Mouse (Mus musculus) mouse trophoblast stem cell (cell line): ENCODE data around the gene Paxx.

Source experiments
- in situ Hi-C, 2 experiments: fragments of 300-500 bp; cut with MseI, MboI; formaldehyde crosslinking; loops; 2 replicates in 1 of 2; 3 replicates in 1 of 2; pipeline ENCODE4 v1.15.1; 2025

The Paxx gene

DNA sequence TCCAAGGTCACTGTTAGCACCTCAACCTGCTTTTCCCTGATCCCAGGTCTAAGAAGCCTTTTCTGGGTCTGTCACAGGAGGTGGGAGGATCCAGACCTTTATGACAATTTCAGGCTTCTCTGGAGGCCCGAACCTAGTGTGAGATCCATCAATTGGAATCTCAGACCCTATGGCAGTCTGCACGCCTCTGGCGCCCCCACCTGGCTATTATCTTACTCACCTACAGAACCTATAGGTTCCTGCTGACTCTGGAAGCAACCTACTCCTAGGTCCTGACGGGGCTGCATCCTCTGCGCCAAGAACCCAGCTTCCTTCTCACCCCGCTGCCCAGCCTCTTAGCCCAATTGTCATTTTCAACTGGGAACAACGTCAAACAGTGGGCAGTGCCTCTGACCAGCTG is 22.1 kb upstream of the Paxx start:
- in situ Hi-C loops = loop anchor here in 1 of 2 experiments (5.0 kb wide), 1 partner anchor 56 kb away; the partner anchor contains the start of gene Abca2

DNA sequence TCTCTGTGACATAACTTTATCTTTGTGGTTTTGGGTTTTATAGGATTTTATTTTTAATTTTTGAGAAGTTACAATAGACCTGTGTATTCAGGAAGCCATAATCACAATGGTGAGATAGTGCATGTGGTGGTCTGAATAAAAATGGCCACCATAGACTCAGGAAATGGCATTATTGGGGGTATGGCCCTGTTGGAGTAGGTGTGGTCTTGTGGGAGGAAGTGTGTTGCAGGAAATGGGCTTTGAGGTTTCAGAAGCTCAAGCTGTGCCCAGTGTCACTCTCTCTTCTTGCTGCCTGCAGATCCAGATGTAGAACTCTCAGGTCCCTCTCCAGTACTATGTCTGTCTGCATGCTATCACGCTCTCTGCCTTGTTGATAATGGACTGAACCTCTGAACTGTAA is 19.6 kb upstream of the Paxx start:
- in situ Hi-C loops = loop anchor here in 1 of 2 experiments (5.0 kb wide), 1 partner anchor 53 kb away; the partner anchor contains the start of gene Abca2

DNA sequence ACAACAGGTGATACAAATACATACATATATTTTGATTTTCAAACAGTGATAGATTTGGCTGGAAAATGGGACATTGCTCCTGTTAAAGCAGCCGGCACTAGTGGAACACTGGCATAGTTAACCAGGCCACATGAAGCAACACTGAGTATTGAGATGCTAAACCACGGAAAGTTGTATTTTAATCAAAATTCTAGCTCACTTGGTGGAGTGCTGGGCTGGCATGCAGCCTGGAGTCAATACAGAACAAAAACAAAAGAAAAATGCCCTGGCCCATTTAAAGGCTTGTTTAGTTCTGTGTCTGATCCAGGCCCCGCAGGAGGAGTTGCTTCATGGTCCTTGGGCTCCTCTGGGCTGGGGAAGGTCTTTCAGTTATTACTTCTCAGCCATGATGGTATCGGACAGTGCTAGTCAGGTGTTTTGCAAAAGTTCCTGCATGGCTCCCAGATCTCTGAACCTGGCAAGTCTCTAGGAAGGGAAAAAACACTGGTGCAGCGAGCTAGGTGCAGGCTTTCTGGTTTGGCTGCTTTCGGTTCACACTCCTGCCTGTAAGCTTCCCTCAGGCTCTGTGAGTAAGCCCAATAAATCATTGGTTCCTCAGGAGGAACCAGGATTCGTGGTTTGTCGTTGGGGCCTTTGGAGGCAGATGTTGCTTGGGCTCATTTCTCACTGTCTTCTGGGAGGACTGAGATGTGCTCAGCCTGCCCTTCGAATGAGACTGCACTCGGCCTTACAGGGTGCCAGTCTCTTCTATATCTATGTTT is 18.8 kb upstream of the Paxx start:
- in situ Hi-C loops = loop anchor here in 1 of 2 experiments (5.0 kb wide), 1 partner anchor 52 kb away; the partner anchor contains the start of gene Abca2

DNA sequence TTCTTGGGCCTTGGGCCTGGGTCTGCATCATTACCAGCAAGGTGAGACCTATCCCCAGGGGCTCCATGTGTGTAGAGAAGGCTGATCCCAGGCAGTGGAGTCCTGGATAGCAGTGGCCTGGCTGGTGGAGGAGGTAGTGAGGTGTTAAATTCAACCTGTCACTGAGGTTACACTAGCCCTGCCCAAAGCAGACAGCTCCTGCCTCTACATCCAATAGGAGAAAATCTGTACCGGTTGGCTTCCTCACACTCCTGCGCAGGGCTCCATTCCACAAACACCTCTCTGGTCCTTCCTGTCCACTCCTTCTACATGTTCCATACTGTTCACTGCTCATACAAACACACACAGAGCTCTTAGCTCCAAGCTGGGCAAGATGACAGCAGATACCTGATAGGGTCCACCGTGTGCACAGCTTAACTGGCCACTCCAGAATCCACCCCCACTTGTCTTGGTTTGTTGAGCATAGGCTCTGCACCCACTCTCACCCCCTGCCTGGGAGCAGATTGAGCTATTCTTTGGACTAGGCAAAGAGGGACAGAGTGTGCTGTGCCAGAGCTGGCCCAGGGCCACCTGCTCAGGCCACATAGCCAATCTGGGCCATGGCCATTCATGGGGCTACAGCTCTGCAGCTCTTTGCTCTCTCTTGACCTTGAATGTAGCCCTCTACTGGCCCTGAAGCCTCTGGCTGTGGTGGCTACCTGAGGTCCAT is 17.2 kb upstream of the Paxx start:
- in situ Hi-C loops = no loop called here

DNA sequence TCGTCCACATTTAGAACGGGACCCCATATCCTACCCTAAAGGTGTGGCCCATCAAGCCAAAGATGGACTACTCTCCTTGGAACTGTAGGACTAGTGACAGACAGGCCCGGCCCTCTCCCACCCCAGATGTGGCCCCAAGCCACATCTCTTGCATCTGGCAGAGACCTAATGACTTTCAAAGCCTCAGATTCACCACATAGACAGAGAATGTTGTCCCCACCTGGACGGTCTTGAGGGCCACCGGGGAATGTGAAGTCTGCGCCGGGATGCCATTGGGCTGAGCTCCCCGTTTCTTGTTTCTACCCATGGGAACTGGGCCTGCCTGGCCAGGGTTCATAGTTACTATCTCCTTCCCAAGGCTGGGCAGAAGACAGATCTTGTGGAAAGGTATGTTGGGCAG is 16.6 kb upstream of the Paxx start:
- in situ Hi-C loops = no loop called here

DNA sequence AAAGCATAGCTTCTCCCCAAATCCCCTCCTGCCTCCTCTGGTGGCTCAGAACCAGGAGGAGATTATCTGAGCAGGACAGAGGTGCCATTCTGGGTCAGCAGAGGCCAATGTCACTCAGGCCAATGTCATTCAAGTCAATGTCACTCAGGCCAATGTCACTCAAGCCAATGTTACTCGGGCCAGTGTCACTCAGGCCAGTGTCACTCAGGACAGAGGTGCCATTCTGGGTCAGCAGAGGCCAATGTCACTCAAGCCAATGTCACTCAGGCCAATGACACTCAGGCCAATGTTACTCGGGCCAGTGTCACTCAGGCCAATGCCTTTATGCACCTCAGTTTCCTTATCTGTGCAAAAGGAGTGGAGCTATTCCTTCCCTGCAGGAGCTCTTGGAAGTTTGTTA is 11.7 kb upstream of the Paxx start:
- in situ Hi-C loops = no loop called here

DNA sequence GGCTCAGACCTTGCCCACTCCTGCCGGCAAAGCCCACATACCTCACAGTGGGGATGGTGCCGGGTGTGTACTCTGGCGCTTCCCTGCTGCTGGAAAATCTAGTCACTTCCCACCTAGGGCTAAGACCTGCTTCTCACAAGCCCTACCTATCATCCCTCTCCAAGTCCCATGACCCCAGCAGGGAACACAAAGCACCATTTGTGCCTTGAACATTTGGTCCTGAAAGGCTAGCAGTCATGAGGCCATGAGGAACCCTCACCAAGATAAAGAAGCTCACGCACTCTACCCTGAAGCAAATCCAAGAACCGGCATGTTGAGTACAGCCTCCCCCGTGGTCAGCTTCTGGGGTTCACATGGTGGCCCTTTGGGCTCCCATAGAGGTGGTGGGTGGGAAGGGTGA is 9.1 kb upstream of the Paxx start, which contains the start of gene Ptgds:
Gene Ptgds, minus strand, starts transcription at position 78 of the 400 bp plus-strand sequence.
- in situ Hi-C loops = no loop called here

DNA sequence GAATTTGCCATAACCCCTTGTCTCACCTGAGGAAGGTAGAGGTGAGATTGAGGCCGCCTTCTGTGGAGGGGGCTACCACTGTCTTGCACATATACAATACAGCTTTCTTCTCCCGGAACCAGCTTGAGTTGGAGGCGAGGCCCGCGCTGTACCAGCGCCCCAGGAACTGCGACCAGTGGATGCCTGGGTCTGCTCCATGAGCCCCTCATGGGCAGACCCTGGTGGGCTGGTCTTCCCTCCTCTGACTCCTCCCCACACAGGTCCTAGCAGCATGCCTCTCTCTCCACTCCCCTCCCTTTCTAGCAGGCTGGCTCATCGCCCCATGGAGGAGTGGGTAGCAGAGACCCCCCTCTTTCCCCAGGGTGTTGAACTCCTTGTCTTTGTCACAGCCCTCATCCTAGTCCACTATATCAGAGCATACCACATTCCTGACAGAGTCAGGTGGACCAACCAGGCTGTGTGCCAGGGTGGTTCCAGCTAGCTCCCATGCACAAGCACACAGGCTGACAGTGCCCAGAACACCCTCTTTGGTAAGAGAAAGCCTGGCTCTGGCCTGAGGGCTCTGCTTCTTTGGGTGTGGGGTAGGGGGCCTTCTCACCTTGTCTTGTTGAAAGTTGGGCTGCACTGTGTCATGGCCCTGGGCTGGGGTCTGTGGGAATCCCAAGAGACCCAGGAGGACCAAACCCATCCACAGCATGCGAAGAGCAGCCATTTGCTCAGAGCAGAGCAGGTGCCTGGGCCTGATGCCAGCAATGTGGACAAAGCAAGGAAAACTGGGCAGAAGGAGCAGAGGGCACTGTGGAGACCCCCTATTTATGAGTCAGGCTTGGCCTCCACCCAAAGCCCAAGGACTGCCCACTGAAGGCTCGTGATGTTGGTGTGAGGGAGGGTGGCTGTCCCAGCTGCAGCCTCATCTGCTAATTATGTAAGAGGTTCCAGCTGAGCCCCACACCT is 8.3 kb upstream of the Paxx start:
- in situ Hi-C loops = no loop called here

DNA sequence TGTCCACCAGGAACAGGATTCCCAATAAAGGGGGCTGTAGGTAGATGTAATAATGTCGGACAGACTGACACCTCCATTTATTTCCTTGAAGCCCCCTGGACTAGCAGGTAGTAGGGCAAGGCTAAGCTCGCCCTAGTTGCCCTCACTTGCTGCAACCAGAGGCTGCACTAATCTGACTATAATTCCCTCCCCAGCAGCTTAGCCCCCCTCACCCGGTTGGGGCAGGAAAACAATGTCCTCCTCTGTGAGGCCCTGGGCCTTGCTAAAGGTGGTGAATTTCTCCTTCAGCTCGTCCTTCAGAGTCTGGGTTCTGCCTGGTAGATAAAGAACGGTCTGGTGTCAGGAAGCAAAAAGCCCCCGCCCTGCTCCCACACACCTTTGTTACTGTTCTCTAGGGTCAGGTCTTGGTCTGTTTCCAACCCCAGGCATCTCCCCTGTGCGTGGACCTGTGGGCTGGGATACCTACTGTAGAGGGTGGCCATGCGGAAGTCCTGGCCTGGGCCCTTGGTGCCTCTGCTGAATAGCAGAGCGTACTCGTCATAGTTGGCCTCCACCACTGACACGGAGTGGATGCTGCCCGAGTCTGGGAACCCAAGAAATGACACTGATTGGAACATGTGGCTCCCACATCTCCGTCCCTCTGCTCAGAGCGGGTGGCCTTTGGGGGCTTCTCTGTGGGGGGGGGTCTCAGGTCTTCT is 6.9 kb upstream of the Paxx start:
- in situ Hi-C loops = no loop called here

DNA sequence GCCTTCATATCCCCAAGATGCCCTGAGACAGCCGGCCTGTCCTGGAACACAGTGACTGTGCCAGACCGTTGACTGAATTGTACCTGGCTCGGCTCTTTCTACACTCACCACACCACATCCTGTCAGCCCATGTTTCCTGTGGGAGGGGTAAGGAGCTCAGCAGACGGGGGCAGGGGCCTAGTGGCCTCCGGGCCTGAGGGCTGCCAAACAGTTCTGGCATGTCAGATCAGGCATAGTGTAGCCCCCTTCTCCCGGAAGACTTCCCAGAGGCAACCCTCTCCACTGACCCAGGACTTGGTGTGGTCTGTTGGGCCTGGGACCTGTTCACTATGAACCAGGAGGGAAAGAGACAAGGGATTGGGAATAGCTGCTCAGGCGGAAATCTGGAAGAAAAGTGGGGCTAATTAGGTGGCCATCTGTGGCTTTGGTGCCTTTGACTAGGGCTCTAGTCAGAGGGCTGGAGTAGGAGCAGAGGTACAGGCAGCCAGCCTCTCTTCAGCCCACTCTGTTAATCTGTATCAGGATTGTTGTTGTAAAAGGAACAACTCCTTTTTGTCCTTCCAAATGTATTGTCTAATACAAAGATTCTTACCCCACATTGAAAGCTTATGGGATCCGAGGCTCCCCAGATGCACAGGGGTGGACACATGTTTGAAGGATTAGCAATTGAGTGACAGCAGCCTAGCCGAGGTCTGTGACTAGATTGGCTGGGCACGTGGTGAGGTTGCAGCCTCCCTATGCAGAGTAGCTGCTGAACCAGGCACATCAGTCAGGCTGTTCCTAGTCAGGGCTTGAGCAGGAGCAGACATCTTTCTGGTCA is 5.1 kb upstream of the Paxx start:
- in situ Hi-C loops = no loop called here

DNA sequence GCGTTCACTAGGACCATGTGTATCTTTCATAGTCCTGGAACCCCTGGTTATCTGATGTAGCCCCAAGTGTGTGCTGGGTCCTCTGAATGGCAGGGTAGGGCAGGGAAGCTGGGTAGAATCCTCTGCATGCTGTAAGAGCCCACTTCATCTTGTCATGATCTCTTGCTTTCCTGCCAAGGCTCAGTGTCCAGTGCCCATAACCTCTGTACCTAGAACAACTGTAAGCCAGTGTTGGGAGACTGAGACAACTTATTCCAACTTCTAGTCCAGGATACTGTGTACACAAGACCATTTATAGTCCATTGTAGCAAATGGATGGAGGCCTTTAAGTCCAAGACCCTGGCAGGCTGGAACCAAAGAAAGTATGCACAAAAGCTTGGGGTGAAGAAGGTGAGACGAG is 4.4 kb upstream of the Paxx start:
- in situ Hi-C loops = no loop called here

DNA sequence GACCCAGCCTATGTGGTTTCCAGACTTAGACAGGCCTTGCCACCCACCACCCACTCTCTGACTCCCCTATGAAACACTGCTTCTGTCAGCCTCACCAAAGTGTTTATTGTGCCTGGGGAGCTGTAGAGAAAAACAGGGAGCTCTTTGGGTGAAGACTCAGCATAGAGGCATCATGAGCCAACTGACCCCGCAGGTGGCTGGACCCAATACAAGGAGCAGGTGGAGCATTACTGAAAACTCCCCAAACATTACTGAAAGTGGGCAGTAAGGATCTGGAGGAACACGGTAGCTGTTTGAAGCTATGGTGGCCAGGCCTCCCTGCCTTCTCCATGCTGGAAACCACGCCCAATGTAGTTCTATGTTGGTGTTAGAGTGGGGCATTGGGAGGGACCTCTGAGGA is 2.7 kb upstream of the Paxx start:
- in situ Hi-C loops = no loop called here

DNA sequence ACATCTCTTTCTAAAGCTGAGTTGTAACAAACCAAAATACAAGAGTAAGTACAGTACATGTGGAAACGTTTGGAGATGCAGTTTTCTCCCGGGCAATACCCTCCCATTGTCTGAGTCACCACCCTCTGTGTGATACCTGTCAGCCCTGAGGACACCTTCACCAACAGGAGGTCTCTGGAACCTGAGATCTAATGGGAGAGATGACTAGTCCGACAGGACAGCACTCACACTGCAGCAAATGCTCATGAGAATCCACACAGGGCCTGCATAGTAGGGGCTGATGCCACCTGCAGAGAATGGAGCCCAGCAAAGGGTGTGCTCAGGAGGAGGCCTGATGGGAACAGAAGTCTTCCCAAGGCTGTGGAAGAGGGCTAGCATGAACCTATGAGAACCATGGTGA is 513 bp upstream of the Paxx start:
- in situ Hi-C loops = no loop called here

DNA sequence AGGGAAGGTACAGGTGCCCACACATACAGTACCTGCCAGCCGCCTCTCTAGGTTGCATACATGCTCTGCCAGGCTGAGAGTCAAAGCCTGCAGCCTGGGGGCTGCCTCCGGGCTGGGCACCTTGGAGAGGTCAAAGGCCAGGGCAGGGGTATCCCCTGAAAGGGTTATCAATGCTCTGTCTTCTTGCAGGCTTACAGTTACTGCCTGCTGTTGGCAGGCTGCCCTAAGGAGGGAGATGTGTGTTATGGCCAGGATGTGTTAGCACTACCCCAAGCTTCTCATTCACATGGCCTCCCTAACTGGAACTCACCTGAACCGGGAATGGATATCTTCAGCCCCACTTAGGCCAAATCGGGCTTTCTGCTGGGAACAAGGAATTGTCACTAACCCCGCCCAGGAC is 759 bp downstream of the Paxx start:
- in situ Hi-C loops = no loop called here

DNA sequence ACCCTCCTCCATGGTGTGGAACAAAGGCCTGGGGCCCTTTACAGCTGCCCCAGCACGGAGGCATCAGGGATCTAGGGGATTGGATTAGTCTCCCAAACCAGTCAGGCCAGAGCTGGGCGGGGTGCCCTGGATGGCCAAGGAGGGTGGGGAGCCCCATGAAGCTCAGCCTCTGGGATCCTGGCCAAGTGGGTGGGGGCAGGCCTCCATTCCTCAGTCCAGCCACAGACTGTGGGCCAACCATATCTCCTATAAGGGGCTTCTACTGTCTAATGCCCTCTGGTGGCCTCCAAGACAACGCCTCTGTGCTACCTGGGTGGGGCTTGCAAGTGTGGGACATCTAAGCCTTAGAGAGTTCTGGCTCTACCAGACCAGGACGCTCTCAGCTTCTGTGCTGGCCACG is 2.0 kb downstream of the Paxx start:
- in situ Hi-C loops = no loop called here

DNA sequence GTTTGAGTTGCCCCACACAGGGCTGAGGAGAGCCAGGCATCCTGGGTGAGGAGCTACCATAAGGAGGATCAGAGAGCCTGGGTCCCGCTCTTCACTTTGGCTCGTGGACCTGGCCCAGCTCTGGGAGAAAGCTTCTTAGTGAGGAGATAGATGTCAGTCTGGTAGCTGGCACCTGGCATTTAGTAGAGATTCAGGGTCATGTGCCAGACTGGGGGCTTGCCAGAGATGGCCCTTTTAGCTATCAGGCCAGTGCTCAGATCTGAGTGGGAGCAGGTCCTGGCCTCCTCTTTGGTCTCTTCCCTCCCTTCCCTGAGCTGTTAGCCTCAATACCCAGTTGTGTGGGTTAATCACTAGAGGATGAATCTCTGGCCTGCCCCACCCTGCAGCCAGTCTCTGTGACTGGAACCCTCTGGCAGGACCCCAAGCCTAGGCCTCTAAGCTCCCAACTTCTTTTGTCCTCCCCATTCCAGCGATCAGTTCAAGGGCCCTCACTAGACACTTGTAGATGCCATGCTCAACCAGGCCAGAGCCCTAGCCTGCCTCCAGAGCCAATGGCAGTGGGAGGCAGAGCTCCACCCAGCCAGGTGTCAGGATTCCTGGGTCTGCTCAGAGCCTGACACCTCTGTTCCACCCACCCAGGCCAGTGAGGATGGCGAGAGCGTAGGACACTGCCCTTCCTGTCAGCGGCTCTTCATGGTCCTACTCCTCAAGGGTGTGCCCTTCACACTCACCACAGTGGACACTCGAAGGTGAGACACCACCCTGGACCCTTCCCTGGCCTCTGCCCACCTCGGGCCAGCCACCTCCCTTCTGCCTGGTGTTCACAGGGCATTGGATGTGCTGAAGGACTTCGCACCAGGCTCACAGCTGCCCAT is 3.6 kb downstream of the Paxx start:
- in situ Hi-C loops = no loop called here

DNA sequence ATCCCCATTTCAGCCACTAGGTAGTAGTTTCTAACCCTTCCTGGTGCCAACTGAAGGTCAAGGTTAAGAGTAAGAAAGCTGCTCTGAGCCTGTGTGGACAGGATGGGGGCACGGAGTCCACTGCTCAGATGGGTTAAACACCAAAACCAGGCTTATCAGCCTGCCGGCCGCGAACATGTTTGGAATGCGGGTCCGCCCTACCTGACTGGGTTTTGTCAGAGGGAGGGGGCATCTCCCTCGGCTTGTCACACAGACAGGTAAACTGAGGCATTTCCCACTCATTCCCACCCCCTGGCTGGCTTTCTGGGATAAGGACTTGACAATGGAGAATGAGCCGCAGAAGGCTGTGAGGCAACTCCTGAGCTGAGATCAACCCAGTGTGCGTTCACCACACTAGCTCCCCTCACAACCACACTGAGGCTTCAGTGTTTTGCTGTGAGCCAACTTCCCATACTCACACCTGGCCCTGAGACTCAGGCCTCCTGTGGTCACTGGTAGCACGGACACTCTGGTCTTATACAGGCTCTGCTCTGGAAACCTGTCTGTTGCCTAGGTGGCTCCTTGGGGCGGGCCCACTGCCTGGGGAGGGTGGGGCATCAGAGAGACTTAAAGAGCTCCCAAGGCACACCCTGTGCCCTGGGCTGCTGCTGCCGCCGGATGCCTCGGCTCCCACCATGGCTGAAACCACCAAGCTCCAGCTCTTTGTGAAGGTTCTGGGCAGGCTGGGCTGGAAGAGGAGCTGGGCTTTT is 4.5 kb downstream of the Paxx start, which contains the start of gene Clic3:
Gene Clic3, plus strand, starts transcription at position 634 of the 749 bp plus-strand sequence.
- in situ Hi-C loops = no loop called here

DNA sequence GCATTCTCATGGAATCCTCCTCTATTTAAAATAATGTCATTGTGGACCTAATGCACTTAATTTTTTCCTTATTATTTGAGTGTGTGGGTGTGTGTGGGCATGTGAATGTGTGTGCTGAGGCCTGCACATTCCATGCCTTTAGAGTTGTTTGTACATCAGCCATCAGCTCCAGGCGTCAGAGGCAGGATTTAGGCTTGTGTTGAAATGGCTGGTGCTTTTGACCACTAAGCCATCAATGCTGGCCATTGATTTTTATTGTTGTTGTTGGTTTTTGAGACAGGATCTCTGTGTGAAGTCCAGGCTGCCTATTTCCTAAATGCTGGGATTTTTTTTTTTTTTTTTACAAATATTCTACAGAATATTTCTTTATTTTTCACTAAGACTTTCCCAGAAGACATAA is 7.9 kb downstream of the Paxx start:
- in situ Hi-C loops = no loop called here
